Mouse (Mus musculus) layer of hippocampus, adult 2 months (tissue): ENCODE results near the gene Calr. TPM values are rescaled to one million over a fixed set of nuclear protein-coding genes. Genes with fewer than 3 reads are reported as not detected.
"Not testable (repeated sequence)": the region's sequence is repeated elsewhere in the genome, so short reads cannot be mapped to it uniquely, and the experiment has no call there.

Experiments
- DNase-seq, 2 experiments: peaks; one replicate each; pipeline ENCODE4 v3.0.0; 2022; ENCODE audit warnings: low spot score in 2 of 2
- H3K27ac ChIP-seq: fragments of 200-600 bp; 2 replicates; pipeline ENCODE4 v1.8.1; 2022
- H3K4me3 ChIP-seq: fragments of 200-600 bp; 2 replicates; pipeline ENCODE4 v1.8.1; 2022; ENCODE audit warnings: mild to moderate bottlenecking
- CTCF ChIP-seq: fragments of 200-600 bp; conservative IDR thresholded peaks from 2 replicates; pipeline ENCODE4 v1.8.1; 2022; ENCODE audit warnings: antibody characterized with exemption, mild to moderate bottlenecking, moderate library complexity
- total RNA-seq, 2 experiments: library from RNA; stranded (reverse); gene quantifications; 2 replicates each; pipeline ENCODE4 v1.2.3; 2021

The Calr gene
- total RNA-seq, 2 experiments from 2014 or later = 457 to 504 TPM

- TF ChIP-seq CTCF = no peak
- Histone ChIP-seq H3K4me3 (peak overlapping the region; percentile 81), H3K27ac (no peak overlapping the region; the same call in 1 of the 2 replicates)
- no peak for DNase-seq
Observed at GRCm38 (mm10) chr8:84839411-84839810, 7.3 kb downstream of the Calr start.

- Histone ChIP-seq H3K27ac (no peak overlapping the region), H3K4me3 (no peak overlapping the region)
- no peak for DNase-seq
- TF ChIP-seq CTCF = no peak
Observed at GRCm38 (mm10) chr8:84838513-84838912, 8.2 kb downstream of the Calr start.

- Histone ChIP-seq H3K27ac (no peak overlapping the region), H3K4me3 (no peak overlapping the region)
- no peak for TF ChIP-seq CTCF
- no peak for DNase-seq
Observed at GRCm38 (mm10) chr8:84837912-84838470, 8.7 kb downstream of the Calr start.

GRCm38 (mm10) chr8:84837149-84837911 lies 9.4 kb downstream of the Calr start:
- no peak for DNase-seq
- Histone ChIP-seq H3K27ac (no peak overlapping the region), H3K4me3 (no peak overlapping the region)
- TF ChIP-seq CTCF = 0 out of 2 replicates have a peak, but pooled peaks have one; percentile 29

GRCm38 (mm10) chr8:84834866-84835855 lies 11.6 kb downstream of the Calr start:
- no peak overlapping the region for H3K4me3 ChIP-seq
- H3K27ac ChIP-seq = peak overlapping the region; percentile 75
- TF ChIP-seq CTCF = no peak
- peak; percentile 87 to 90 for DNase-seq

GRCm38 (mm10) chr8:84834002-84834865 lies 12.5 kb downstream of the Calr start:
- no peak for DNase-seq
- Histone ChIP-seq H3K27ac (peak overlapping the region; percentile 75), H3K4me3 (no peak overlapping the region)
- TF ChIP-seq CTCF = no peak

GRCm38 (mm10) chr8:84832759-84833742 lies 13.7 kb downstream of the Calr start:
- peak; percentile 52 for TF ChIP-seq CTCF
- H3K27ac ChIP-seq = peak overlapping the region; percentile 98
- peak overlapping the region; percentile 87 for H3K4me3 ChIP-seq
- DNase-seq = no peak

- DNase-seq = peak in 1 of 2 experiments; percentile 78
- Histone ChIP-seq H3K27ac (peak overlapping the region; percentile 98), H3K4me3 (peak overlapping the region; percentile 87)
- TF ChIP-seq CTCF = no peak
Observed at GRCm38 (mm10) chr8:84832034-84832717, 14.6 kb downstream of the Calr start.

GRCm38 (mm10) chr8:84831490-84831889 lies 15.2 kb downstream of the Calr start, which contains the start of gene Gadd45gip1:
Gene Gadd45gip1 (plus strand): TSS chr8:84831522.
- no peak for DNase-seq
- TF ChIP-seq CTCF = peak; percentile 35
- Histone ChIP-seq H3K4me3 (peak within 1 kb of the TSS; percentile 87), H3K27ac (peak within 1 kb of the TSS; percentile 98)

GRCm38 (mm10) chr8:84826518-84826917 lies 20.2 kb downstream of the Calr start:
- H3K4me3 ChIP-seq, DNase-seq: not testable (repeated sequence)

More at GRCm38 (mm10) chr8:84826518-84826917, 20.2 kb downstream of the Calr start:
- H3K27ac ChIP-seq = not testable (repeated sequence)
